Mouse (Mus musculus) kidney, postnatal 36 days (tissue): ENCODE measurements at regions not wholly inside any gene's neighbourhood (a gene's known extent, or its start where the extent isn't known, plus 50 kb on each side); places are given as distances from the start of the nearest gene placed in this dataset.

ENCODE experiments used
- DNase-seq, 2 experiments: peaks; one replicate each; pipeline ENCODE4 v3.0.0; 2021 to 2022; ENCODE audit warnings: mixed read lengths in 2 of 2

GRCm38 (mm10) chr19:23089761-23090514 is 51.1 kb upstream of the Klf9 start:
- peak in 1 of 2 experiments; percentile 57 for DNase-seq
